Mouse (Mus musculus): ENCODE results near the gene Pfn3. TPM values are rescaled to one million over a fixed set of nuclear protein-coding genes. Genes with fewer than 3 reads are reported as not detected.

Gene Pfn3
- total RNA-seq, 4 experiments from 2014 or later, result not detected

DNA sequence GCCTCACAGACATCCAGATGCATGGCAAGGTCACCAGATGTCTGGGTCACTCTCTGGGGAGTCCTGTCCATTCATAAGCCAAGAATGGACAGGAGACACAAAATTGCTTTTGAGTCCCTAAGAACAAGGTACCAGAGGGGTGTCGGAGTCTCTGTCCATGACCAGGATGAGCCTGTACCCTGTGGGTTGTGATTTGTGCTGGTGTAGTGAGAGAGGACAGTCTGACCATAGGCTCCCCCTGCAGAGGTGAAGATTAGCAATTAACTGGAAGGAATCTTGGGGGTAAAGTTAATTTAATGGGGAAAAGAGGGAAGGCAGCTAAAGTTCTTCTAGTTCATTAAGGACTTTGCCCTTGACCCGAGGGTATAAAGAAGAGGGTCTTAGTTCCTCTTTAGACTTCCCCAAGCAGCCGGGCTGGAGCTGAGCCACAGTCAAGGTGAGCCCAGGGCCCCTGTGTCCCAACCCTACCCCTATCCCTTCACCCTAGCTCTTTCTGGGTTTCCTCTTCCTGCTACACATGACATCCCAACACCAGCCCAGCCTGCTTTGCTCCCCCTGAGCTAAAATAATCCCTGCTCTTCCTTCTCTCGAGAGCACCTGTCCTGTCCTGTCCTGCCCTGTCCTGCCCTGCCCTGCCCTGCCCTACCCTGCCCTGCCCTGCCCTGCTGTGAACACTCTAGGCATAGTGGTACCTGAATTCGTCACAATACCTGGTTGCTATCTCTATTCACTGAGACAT is 15.6 kb downstream of the Pfn3 start:
- DNase-seq (ENCODE audit: low spot score in 2 of 2), result no peak

DNA sequence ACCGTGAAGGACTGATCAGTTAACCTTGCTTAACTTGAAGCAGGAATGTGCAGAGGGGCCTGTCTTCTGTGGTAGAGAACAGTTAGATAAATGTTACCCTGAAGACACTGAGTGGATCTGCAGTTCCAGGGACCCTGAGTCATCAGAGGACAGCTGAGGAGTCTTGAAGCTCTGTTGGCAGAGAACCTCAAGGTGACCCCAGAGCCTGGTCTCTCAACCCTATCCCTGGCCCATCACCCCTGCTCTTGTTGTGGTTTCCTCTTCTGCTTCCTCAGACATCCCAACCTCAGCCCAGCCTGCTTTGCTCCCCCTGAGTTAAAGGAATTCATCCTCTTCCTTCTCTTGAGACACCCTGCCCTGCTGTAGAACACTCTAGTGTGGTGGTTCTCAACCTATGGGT is 16.9 kb downstream of the Pfn3 start, which contains the start of gene Slc34a1:
Gene Slc34a1, plus strand, starts transcription at position 100 of the 400 bp plus-strand sequence.
- no peak for DNase-seq (ENCODE audit: low spot score in 2 of 2)

DNA sequence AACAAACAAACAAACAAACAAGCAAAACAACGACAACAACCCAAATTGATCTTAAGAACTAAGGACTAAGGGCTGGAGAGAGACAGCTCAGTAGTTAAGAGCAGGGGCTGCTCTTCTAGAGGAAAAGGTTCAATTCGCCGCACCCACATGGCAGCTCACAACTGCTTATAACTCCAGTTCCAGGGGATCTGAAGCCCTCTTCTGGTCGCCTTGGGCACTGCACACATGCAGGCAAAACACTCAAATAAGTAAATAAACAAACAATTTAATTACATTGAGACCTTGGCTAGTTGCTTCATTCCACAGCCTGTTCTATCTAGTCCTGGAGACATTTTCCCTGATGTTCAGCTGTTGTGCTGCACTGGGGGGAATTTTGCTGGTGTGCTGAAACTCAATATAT is 22.1 kb downstream of the Pfn3 start:
- DNase-seq (ENCODE audit: low spot score in 2 of 2), result no peak

DNA sequence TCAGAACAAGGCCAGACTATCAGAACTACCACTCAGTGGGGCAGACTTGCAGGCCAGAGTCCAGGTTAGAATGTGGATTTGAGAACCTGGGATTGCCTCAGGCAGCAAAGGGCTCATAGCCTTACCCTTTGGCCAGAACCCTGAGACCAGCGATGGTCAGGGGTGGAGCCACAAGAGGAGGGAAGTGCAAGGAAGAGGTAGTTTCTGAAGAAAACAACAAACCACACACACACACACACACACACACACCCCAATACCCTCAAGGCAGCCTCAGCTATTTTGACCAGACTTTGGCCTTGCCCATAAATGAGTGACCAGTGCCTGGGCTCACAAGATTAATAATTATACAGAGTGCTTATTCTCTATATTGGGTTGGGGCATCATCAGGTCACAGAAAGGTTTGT is 23.4 kb downstream of the Pfn3 start:
- DNase-seq (ENCODE audit: low spot score in 2 of 2), result no peak

DNA sequence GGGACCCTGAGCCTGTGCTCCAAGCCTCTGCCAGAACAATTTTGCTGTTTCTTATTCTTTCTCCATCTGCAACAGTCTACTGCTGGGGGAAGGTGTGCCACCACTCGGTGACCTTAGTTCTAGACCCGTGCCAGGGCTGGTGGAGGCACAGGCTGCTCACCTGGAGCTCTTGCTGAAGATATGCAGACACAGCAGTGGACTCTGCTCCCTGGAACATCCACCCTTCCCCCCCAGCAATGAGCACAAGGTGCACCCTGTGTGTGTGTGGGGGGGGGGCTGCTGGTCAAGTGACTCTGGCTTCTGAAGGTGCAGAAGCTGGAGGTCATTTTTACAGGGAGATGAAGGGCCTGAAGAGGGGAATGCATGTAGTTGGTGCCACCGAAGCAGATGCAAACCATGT is 24.4 kb downstream of the Pfn3 start:
- no peak for DNase-seq (ENCODE audit: low spot score in 2 of 2)

DNA sequence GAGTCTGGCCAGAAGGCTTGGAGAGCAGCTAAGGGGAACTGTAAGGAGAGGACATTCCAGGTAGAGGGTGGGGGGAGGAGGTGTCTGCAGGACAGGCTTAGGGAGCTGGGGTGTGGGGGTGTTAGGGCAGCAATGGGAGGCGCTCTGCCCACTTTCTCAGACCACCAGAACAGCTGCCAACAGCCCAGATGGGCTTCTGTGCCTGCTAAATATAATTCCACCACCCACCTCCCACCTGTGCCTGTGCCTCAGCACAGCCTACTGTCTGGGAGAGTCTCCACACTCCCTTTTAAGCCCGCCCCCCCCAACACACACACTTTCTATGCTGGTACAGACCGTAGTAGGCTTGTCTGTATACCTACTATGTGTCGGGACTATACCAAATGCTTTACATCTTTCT is 33.2 kb downstream of the Pfn3 start:
- DNase-seq (ENCODE audit: low spot score in 2 of 2), result no peak

DNA sequence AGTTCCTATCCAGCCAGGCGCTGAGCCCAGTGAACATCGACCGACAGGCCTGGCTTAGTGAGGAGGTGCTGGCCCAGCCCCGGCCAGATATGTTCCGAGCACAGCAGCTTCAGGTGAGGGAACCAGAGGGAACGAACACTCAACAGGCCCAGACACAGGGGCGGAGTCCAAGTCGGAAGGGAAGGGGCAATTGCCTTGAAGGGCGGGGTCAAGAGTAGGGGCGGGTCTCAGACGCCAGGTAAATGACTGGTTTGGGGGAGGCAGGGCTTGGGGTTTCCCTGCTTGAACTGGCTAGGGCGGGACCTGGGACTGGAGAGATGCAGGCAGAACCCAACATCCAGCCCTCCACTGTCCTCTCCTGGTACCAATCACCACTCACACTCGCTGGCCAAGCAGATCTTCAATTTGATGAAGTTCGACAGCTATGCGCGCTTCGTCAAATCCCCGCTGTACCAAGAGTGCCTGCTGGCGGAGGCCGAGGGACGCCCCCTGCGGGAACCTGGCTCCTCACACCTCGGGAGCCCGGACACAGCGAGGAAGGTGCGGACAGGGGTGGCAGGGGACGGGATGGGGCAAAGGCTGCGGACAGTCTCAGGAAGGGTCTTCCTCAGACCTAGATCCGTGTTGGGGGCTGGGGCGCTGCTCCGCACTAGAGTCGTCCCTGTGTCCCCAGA is 36.0 kb downstream of the Pfn3 start:
- DNase-seq (ENCODE audit: low spot score in 2 of 2), result no peak

DNA sequence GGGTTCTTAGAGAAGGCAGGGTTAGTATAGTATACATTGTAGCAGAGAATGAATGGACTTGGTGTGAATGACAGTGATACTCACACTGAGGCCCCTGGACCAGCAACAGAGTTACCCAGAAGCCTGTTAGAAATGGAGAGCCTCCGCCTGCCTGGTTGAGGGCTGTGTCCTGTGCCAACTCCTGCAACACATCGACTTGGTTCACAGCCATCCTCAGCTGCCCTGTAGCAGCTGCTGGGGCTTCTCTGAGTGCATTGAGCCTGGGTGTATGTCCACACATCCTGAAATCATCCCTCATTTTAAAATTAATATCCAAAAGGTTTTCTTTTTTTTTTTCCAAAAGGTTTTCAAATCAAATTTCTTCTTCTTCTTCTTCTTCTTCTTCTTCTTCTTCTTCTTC is 39.2 kb downstream of the Pfn3 start:
- no peak for DNase-seq (ENCODE audit: low spot score in 2 of 2)

DNA sequence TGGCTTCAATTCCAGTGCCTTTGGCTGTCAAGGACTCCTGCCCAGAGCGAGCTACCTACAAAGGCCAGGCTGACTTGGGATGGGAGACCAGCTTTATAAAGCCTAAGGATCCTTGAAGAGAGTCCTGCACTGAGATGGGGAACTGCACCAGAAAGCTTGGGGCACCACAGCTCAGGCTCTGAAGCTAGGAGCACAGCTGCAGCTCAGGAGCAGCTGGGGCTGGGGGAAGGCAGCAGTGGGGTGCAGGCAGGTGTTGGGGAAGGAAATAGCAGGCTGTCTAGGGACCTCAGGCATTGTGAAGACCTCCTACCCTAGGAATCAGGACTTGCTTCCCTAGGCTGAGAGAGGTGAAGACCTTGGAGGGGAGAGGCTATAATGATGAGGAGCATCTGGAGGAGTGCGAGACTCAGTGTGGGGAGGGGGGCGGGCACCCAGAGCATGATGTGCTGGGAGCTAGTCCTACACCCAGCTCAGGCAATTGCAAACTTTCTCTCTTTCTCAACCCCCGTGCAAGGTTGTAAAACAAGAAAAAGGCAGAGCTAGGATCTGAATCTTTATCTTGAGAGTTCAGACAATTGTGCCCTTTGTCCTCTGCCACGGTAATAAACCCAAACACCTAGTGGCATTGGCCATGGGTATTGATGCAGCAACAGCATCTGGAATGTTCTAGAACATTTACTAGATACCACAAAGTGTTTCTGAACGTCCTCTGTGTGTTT is 40.7 kb downstream of the Pfn3 start:
- DNase-seq (ENCODE audit: low spot score in 2 of 2), result no peak

DNA sequence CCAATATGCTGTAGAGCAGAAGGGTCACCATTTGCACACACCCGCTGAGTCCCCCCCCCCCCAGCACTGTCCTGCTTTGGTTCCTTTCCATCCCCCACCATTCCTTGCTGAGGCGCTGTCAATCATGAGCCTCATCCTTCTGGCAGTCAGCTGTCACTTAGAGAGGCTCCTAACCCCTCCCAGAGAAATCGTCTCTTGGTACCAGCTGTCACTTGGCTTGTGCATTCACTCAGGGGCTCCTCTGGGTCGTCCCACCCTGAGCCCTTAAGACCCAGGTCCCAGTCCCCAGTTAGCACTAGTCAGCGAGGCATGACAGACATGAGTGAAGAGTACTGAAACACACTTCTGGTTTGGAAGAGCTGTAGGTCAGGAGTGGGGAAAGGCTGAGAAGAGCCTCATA is 43.3 kb downstream of the Pfn3 start:
- DNase-seq (ENCODE audit: low spot score in 2 of 2), result no peak

DNA sequence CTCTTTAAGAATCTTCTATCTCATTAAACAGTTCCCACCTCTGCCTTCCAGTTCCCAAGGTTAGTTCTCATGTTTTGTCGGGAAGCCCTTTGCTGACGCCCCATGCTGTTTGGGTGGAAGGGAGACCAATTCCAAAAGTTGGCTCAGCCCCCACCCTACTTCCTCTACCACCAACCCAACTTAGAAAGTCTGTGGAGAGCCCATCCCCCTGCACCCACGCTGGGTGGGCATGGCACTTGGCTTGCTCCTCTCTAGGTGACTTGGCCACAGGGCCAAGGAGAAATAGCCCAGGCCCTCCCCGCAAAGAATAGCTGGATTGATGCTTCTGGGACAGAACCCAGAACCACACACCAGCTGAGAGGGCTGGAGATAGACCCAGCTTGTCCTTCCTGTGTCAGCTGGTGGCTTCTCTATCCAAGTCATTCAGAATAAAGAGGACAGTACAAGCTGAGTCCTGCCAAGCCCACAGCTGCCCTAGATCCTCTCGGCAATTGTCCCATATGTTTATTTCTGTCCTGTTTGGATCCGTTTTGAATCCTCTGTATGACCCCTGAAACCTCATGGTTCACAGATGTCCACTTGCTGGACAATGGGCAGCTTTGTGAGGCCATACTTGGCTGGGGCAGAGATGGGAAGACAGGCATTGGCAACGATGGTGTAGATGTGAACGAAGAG is 43.9 kb downstream of the Pfn3 start:
- DNase-seq (ENCODE audit: low spot score in 2 of 2), result no peak

DNA sequence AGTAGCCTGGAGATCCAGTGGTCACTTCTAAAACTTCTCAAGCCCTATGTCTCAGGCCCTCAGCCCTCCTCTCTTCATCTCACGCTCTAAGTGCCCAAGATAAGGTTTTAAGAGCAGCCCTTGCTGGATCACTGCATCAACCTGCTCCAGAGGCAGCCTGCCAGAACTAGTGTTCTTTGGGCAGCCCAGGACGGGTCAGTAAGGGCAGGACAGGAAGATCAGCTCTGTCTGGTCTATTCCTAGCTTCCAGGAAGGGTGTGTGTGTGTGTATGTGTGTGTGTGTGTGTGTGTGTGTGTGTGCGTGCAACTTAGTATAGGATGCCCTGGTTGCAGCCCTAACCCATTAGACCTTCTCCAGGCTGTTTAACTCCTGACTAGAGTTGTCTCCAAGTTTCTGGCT is 44.8 kb downstream of the Pfn3 start:
- no peak for DNase-seq (ENCODE audit: low spot score in 2 of 2)

DNA sequence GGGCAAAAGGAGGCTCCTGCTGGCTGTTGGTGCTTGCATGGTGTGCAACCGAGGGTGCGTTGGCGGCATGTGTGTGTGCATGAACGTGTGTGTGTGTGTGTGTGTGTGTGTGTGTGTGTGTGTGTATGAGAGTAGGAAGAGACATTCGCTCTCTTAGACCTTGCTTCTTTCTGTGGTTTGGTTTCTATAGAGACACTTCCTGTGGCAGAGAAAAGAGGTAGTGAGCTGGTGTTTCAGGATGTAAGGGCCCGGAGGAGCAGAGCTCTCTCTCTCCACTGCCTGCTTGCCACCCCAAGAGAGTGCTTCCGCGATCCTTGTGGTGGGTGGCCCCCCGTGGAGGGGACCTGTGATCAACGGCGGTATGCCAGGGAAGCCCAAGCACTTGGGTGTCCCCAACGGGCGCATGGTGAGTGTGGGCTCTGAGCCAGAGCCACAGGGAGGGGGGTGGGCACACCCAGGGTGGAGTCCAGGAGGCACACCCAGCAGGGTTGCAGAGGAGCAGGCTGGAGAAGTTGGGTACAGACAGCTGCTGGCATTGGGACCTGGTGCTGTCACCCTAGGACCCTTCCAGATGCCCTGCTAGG is 45.4 kb downstream of the Pfn3 start, which contains the start of gene Rgs14:
Gene Rgs14, plus strand, starts transcription at position 202 of the 584 bp plus-strand sequence.
- no peak for DNase-seq (ENCODE audit: low spot score in 2 of 2)

DNA sequence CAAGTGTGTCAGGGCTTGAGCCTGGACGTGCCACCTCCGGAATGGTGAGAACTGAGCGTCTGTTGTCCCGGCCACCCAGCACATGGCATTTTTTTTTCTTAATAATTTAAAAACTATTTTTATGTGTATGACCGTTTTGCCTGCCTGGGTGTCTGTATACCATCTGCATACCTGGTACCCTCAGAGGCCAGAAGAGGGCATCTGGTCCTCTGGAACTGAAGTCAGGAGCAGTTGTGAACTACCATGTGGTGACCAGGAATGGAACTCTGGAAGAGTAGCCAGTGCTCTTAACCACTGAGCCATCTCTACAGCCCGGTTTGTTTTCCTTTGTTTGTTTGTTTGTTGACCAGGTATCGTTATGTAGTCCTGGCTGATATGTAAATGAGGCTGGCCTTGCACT is 46.6 kb downstream of the Pfn3 start:
- no peak for DNase-seq (ENCODE audit: low spot score in 2 of 2)

Small RNAs within 50 kb of the gene (microRNA-seq; reads per million reads assigned to microRNA genes)
- gene Mir6943, result not detected

Other genes starting within 250 kb of the Pfn3 start
- 10 to 100 TPM; 43.6 to 62.2 (median 47.4) TPM for gene Nsd1, start 205.4 kb downstream of the Pfn3 start, total RNA-seq (2022)
- gene Prelid1, start 94.7 kb downstream of the Pfn3 start, total RNA-seq (2022), result 10 to 100 TPM; 12.6 to 19.7 (median 16.9) TPM
- gene Rab24, start 93.3 kb downstream of the Pfn3 start, total RNA-seq (2022), result 10 to 100 TPM; 32.0 to 37.3 (median 34.5) TPM
- gene Mxd3, start 85.4 kb downstream of the Pfn3 start, total RNA-seq (2022), result not detected
- 10 to 100 TPM; 32.5 to 39.6 (median 34.6) TPM for gene Lman2, start 52.4 kb downstream of the Pfn3 start, total RNA-seq (2022)
- under 1 TPM in 2 of 4 experiments, not detected in 2; 0.29 to 0.35 TPM for gene Rgs14, start 45.5 kb downstream of the Pfn3 start, total RNA-seq (2022)
- not detected for gene Slc34a1, start 17.0 kb downstream of the Pfn3 start, total RNA-seq (2022)
- gene F12, start 11.6 kb upstream of the Pfn3 start, total RNA-seq (2022), result not detected
- gene Grk6, start 29.8 kb upstream of the Pfn3 start, total RNA-seq (2022), result 1 to 10 TPM; 6.9 to 9.7 (median 9.4) TPM
- gene Prr7, start 49.0 kb upstream of the Pfn3 start, total RNA-seq (2022), result under 1 TPM in 2 of 4 experiments, not detected in 2; 0.20 to 0.39 TPM
- gene Dbn1, start 72.9 kb upstream of the Pfn3 start, total RNA-seq (2022), result 1 to 10 TPM; 2.9 to 4.0 (median 3.4) TPM
- 100 to 1,000 TPM; 476 to 539 (median 493) TPM for gene Pdlim7, start 98.4 kb upstream of the Pfn3 start, total RNA-seq (2022)
- gene Dok3, start 114.1 kb upstream of the Pfn3 start, total RNA-seq (2022), result 1 to 10 TPM in 1 of 4 experiments, under 1 TPM in 3; 0.61 to 1.1 (median 0.79) TPM
- 10 to 100 TPM in 1 of 4 experiments, 1 to 10 TPM in 3; 8.3 to 12.2 (median 9.2) TPM for gene Ddx41, start 121.4 kb upstream of the Pfn3 start, total RNA-seq (2022)
- gene Fam193b, start 155.9 kb upstream of the Pfn3 start, total RNA-seq (2022), result 10 to 100 TPM in 3 of 4 experiments, 1 to 10 TPM in 1; 7.8 to 14.0 (median 10.1) TPM
- 10 to 100 TPM; 54.1 to 64.0 (median 60.1) TPM for gene Tmed9, start 158.5 kb upstream of the Pfn3 start, total RNA-seq (2022)
- 1 to 10 TPM; 4.8 to 5.8 (median 5.1) TPM for gene B4galt7, start 184.7 kb upstream of the Pfn3 start, total RNA-seq (2022)
- gene Caml, start 207.8 kb upstream of the Pfn3 start, total RNA-seq (2022), result 10 to 100 TPM in 1 of 4 experiments, 1 to 10 TPM in 3; 7.8 to 11.9 (median 8.7) TPM
- gene Ddx46, start 219.8 kb upstream of the Pfn3 start, total RNA-seq (2022), result 10 to 100 TPM; 20.3 to 27.5 (median 23.8) TPM

Measured in gastrocnemius, adult 8-10 months (tissue).